Mouse (Mus musculus) monocyte, adult 5-6 weeks (primary cell): ENCODE results near the gene Tmem199. TPM values are rescaled to one million over a fixed set of nuclear protein-coding genes. Genes with fewer than 3 reads are reported as not detected.

Source experiments
- total RNA-seq: library from RNA; stranded (forward); fragments of 200-1000, 200-491, 200-594 nt; gene quantifications from 3 replicates; pipeline ENCODE4 v1.2.3, GENCODE M21; 2017

The Tmem199 gene
- total RNA-seq, 1 experiment from 2014 or later = 34.2 TPM

Other genes with a start within 250 kb of the Tmem199 start
- gene BC030499, start 221.3 kb downstream of the Tmem199 start, total RNA-seq = 1.2 TPM in 1 of 3 replicates, not detected in the others
- 0.64 to 3.1 TPM (median 1.4 TPM) in 3 replicates for gene Spag5, start 210.6 kb downstream of the Tmem199 start, total RNA-seq
- gene Aldoc, start 189.2 kb downstream of the Tmem199 start, total RNA-seq = 0.78 to 8.6 TPM (median 1.3 TPM) in 3 replicates
- gene Pigs, start 183.8 kb downstream of the Tmem199 start, total RNA-seq = 17.5 to 25.1 TPM (median 18.5 TPM) in 3 replicates
- 88.0 to 122 TPM (median 99.7 TPM) in 3 replicates for gene Unc119, start 168.7 kb downstream of the Tmem199 start, total RNA-seq
- gene Foxn1, start 125.6 kb downstream of the Tmem199 start, total RNA-seq = not detected in 3 replicates
- not detected in 3 replicates for gene Slc13a2, start 90.0 kb downstream of the Tmem199 start, total RNA-seq
- gene Slc46a1, start 46.5 kb downstream of the Tmem199 start, total RNA-seq = 0.38 to 0.58 TPM in 2 of 3 replicates, not detected in the other
- gene Sarm1, start 14.4 kb downstream of the Tmem199 start, total RNA-seq = 0.78 TPM in 1 of 3 replicates, not detected in the others
- gene Vtn, start 13.1 kb downstream of the Tmem199 start, total RNA-seq = not detected in 3 replicates
- not detected in 3 replicates for gene Sebox, start 8.7 kb downstream of the Tmem199 start, total RNA-seq
- gene Poldip2, start within 50 bp of the Tmem199 start, total RNA-seq = 18.0 to 27.4 TPM (median 21.5 TPM) in 3 replicates
- gene Tnfaip1, start 24.2 kb upstream of the Tmem199 start, total RNA-seq = 5.4 to 8.8 TPM (median 8.3 TPM) in 3 replicates
- 133 to 162 TPM (median 149 TPM) in 3 replicates for gene Ift20, start 24.2 kb upstream of the Tmem199 start, total RNA-seq
- 1.8 to 6.2 TPM (median 4.5 TPM) in 3 replicates for gene Tmem97, start 38.6 kb upstream of the Tmem199 start, total RNA-seq
- 22.7 to 69.9 TPM (median 36.2 TPM) in 3 replicates for gene Nlk, start 185.2 kb upstream of the Tmem199 start, total RNA-seq
- gene Ccnq, start 239.6 kb upstream of the Tmem199 start, total RNA-seq = 12.4 to 22.2 TPM (median 16.4 TPM) in 3 replicates